Mouse (Mus musculus) brown adipose tissue, adult 24 weeks (tissue): ENCODE results near the gene Zfp941. TPM values are rescaled to one million over a fixed set of nuclear protein-coding genes. Genes with fewer than 3 reads are reported as not detected.

Experiments
- H3K27ac ChIP-seq: fragments of 200-500 bp; replicated peaks from 2 replicates; pipeline ENCODE4 v1.5.1; 2012; ENCODE audit warnings: low read depth, mild to moderate bottlenecking, low read length
- H3K4me1 ChIP-seq: fragments of 200-500 bp; 2 replicates; pipeline ENCODE4 v1.6.1; 2012; ENCODE audit warnings: low read length, mixed read lengths; ENCODE audit not compliant: control insufficient read depth, insufficient read depth, insufficient read length
- H3K4me3 ChIP-seq: fragments of 200-500 bp; 2 replicates; pipeline ENCODE4 v1.5.1; 2012; ENCODE audit warnings: low read depth, mild to moderate bottlenecking, low read length, moderate library complexity; ENCODE audit not compliant: insufficient read depth
- polyA plus RNA-seq: library from polyadenylated mRNA; stranded (reverse); fragments of >200 nt; gene quantifications from 2 replicates; pipeline ENCODE4 v1.2.4, GENCODE M21; 2012; ENCODE audit not compliant: missing spikeins, insufficient read depth, insufficient read length

Gene Zfp941
- polyA plus RNA-seq, 1 experiment: not detected

DNA sequence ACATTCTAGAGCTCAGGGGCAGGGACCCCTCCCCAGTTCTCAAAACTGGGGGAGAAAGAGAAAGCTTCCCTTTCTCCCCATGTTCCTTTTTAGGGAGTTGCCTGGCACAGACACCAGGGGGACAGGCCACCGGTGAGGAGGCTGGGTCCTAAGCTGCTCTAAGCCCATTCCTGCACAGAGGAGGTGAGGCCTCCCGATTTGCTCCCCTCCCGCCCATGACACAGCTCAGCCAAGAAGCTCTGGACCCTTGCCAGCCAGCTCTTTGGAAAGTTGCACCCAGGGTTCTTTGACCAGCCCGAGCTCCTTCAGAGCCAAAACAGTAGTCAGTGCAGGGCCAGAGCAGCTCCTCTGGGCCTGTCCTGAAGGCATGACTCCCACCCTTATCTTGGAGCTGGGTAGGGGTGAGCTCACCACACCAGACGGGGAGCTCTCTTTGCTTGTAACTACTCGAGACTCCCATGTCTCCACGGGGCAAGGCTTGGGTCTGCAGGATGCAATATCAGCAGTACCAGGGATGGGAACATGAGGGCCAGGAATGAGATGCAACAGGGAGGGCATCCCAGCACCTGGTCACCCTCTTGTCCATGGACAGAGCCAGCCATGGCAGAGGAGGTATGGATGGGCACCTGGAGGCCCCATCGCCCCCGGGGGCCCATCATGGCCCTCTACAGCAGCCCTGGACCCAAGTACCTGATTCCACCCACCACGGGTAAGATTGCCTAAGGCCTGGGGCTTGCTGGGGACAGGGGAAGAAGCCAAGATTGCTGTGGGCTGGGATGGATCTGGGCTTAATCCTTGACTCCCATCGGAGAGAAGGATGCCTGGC, 26.0 kb upstream of the Zfp941 start, which contains the start of gene Odf3:
Odf3 (plus strand) TSS at position 51 of the 826 bp plus-strand sequence.
- 0 out of 2 replicates have a peak, but pooled peaks cover under 1% of the 10 kb centered on the region for H3K4me1 ChIP-seq

GRCm38 (mm10) chr7:140846676-140847075, 24.7 kb upstream of the Zfp941 start:
- no peak overlapping the region for H3K4me3 ChIP-seq
- no peaks in the 10 kb centered on the region for H3K4me1 ChIP-seq
- H3K27ac ChIP-seq: no peak overlapping the region

More for the DNA sequence above, 26.0 kb upstream of the Zfp941 start, which contains the start of gene Odf3:
- H3K4me3 ChIP-seq: no peak within 1 kb of the TSS
- no peak within 1 kb of the TSS for H3K27ac ChIP-seq

DNA sequence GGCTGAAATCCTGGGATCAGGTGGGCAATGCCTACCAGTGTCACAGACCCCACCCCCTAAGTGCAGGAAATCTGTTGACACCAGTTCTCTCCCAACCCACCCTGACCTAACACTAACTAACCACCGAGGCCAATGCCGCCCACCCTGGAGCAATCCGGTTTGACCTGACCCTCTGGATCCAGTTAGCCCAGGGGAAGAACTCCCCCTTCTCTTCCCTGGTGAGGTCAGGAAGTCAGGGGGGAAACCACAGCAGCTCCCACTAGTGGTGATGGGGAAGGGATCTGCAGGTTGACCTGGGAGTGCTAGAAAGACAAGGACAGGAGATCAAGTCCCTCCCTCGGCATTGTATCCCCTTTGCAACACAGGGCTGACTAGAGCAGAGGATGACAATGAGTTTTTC, 23.7 kb upstream of the Zfp941 start:
- Histone ChIP-seq H3K4me1 (no peaks in the 10 kb centered on the region), H3K4me3 (no peak overlapping the region), H3K27ac (no peak overlapping the region)

DNA sequence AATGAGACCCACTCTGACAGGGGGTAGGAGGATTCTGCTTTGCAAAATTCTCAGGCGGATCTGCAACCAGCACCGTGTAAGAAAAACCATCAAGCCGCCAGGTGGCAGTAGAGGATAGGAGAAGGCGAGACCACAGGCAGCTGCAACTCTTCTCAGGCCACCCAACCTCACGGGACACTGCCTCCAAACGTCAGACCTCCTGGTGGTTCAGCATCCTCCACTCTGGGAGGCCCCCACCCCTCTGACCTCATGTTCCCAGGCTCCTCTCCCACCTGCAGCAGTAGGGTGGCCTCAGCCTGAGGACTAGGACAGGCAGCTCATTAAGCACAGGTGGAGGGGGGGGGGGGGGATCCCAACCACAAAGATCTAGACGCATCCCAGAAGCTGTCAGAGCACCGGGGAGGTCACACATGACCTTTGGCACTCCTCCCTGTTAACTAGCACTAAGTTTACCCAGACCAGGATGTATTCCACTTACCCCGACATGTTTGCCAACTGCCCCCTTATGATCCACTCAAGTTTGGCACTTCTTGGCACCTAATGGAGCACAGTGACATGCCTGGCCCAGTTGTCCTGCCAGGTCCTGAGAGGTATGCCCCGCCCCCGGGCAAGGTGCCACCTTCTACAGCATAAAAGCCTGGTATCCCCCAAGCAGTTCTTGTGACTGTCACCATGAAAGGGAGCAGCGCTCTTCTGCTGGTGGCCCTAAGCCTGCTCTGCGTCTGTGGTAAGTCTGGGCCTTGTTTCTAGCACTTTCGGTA, 23.1 kb upstream of the Zfp941 start, which contains the start of gene Scgb1c1:
Scgb1c1 (plus strand) TSS at position 643 of the 761 bp plus-strand sequence.
- Histone ChIP-seq H3K27ac (no peak within 1 kb of the TSS), H3K4me1 (no peaks in the 10 kb centered on the region), H3K4me3 (no peak within 1 kb of the TSS)

GRCm38 (mm10) chr7:140843806-140844205, 21.8 kb upstream of the Zfp941 start:
- H3K27ac ChIP-seq: no peak overlapping the region
- H3K4me1 ChIP-seq: no peaks in the 10 kb centered on the region
- H3K4me3 ChIP-seq: no peak overlapping the region

GRCm38 (mm10) chr7:140840750-140841735, 19.1 kb upstream of the Zfp941 start:
- Histone ChIP-seq H3K27ac (no peak overlapping the region), H3K4me3 (no peak overlapping the region), H3K4me1 (no peaks in the 10 kb centered on the region)

DNA sequence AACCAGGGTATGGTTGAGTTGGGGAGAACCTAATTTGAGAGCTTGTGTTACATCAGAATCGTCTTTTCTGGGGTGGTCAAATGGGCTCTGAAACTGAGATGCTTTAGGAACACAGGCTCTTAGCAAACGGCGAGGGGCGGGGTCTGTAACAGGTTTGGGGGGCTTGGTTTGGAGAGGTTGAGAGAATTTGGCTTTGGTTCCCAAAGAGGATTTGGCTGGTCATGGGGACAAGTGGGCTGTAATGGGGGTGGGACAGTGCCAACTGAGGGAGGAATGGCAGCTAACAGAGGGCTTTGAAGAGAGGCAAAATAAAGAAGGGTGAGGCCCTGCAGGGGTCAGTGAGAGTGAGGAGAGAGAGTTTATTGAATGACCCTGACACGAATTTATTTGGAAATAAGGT, 17.6 kb upstream of the Zfp941 start:
- Histone ChIP-seq H3K27ac (no peak overlapping the region), H3K4me1 (no peaks in the 10 kb centered on the region), H3K4me3 (no peak overlapping the region)

DNA sequence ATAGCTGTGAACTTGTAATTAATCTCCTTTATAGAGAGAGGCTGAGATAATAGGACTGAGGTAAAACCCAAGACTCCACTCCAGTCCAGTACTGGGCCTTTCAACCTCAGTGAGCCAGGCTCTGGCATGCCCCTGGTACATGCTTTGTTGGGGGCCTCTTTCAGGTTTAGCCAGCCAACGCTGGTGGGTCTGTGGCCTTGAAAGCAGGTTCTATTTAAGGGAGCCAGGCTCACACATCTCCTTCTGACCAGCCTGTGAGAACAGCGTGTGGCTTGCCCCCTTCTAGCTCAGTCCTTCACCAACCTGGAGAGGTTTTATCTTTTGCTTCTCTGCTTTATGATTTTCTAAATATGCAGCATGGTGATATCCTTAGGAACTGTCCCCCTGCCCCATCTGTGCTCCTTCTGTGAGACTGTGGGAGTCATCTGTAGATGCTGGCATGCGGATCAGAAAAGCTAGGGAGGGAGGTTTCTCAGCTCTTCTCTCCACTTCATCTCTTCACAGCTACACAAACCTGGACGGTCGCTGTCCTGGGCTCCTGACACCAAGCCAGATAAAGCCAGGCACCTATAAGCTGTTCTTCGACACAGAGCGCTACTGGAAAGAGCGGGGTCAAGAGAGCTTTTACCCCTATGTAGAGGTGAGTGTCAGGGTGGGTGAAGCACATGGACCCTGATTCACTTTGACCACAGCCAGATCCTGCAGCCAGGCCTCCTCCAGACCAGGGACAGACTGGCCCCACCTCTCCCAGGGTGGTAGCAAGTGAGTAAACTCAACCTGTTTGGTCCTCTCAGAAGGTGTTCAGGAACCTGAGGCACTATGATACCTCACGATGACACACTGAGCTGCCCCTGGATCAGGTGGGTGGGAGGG, 14.5 kb upstream of the Zfp941 start:
- H3K27ac ChIP-seq: no peak overlapping the region
- no peaks in the 10 kb centered on the region for H3K4me1 ChIP-seq
- no peak overlapping the region for H3K4me3 ChIP-seq

DNA sequence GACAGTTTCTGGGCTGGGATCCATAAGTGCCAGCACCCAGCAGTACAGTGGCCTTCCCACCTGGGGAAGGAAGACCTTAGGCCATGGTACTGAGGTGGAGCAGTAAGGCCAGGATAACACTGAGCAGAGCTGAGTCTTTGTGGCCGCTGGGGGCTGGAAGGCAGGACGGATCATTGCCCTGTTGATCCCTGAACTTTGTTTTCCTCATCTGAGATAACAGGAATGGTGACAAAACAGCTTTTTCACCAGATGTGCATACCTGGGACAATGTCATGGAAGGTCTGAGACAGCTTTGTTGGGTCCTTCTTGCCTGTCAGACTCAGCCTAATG, 13.7 kb upstream of the Zfp941 start:
- no peak overlapping the region for H3K27ac ChIP-seq
- no peak overlapping the region for H3K4me3 ChIP-seq
- no peaks in the 10 kb centered on the region for H3K4me1 ChIP-seq

- H3K27ac ChIP-seq: no peak within 1 kb of the TSS
- no peaks in the 10 kb centered on the region for H3K4me1 ChIP-seq
- H3K4me3 ChIP-seq: no peak within 1 kb of the TSS
These were observed 13.2 kb upstream of the Zfp941 start, which contains the start of gene Urah for GRCm38 (mm10) chr7:140834968-140835757. Gene Urah (plus strand): TSS chr7:140835018.

DNA sequence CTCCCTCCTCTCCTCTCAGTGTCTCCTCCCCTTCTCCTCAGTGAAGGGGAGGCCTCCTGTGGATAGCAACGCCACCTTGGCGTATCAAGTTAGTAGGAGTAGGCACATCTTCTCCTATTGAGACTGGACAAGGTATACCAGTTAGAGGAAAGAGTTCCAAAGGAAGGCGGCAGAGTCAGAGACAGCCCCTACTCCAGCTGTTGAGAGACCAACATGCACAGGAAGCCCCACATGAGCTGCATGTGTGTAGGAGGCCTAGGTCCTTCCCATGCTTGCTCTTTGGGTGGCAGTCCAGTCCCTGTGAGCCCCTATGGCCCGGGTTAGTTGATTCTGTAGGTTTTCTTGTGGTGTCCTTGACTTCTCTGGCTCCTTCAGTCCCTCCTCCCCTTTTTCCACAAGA, 11.4 kb upstream of the Zfp941 start:
- Histone ChIP-seq H3K4me3 (no peak overlapping the region), H3K4me1 (no peaks in the 10 kb centered on the region), H3K27ac (no peak overlapping the region)

DNA sequence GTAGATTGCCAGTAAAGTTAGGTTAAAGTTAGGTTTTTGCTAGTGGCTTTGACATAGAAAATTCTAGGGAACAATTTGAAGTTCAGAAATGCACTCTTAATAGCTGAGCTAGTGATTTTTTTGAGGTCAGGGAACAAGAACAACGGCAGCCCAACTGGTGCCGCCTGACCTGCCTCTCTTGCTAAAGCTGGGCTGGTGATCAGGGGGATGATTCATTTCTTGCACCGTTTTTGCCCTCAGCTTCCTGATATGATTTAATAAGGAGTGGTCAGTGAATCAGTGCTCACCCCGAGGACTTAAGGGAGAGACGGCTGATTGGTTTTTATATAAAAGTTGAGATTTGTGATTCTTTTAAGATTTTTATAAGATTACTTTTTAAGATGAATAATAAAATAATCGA, 9.5 kb upstream of the Zfp941 start:
- Histone ChIP-seq H3K4me1 (no peaks in the 10 kb centered on the region), H3K4me3 (no peak overlapping the region), H3K27ac (no peak overlapping the region)

DNA sequence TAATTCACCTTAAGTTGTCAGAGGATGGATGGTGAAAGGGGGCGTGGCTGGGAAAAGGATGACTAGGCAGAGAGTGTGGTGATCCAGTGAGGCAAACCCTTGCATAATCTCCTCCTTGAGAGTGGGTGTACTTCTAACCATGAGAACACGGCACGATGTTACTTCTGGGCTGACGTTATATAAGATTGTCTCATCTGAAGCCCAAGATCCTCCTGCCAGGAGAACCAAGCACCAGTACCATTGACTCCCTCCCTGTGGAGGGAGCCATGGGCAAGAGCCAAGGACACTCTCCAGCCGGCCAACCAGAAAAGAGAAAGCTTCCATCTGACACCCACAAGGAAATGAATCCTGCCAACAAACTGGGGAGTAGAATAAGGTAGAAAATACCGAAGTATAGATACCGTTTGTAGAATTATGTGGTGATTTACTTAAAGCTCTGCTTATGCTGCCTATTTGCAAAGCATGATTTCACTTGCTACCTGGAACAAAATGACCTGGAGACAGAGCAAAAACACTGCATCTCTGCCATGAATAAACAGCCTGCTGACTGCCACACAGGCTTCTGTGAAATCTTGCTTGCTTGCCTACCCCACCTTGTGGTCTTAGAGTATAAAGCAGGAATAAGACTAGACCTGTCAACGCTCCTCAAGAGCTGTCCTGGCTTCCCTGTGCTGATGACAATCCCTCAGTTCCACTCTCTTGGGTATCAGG, 6.3 kb upstream of the Zfp941 start:
- no peak overlapping the region for H3K4me3 ChIP-seq
- no peak overlapping the region for H3K27ac ChIP-seq
- no peaks in the 10 kb centered on the region for H3K4me1 ChIP-seq
